Mouse (Mus musculus) limb, embryonic 12.5 days (tissue): ENCODE data around the gene BC037034. TPM values are rescaled to one million over a fixed set of nuclear protein-coding genes. Genes with fewer than 3 reads are reported as not detected.

ENCODE experiments used
- polyA plus RNA-seq: library from polyadenylated mRNA; unstranded; fragments of >200 nt; fragmentation: Nextera tagmentation; extraction: Ambion mirVana; gene quantifications from 2 replicates; pipeline ENCODE4 v1.2.1, GENCODE M21; 2016

BC037034 gene
- polyA plus RNA-seq, 1 experiment from 2014 or later = 9.7 TPM

Other genes starting within 250 kb of the BC037034 start
- gene Smok3a, start 242.8 kb downstream of the BC037034 start, polyA plus RNA-seq = not detected in 2 replicates
- not detected in 2 replicates for gene Smok3b, start 242.6 kb downstream of the BC037034 start, polyA plus RNA-seq
- gene Smok3c, start 210.8 kb downstream of the BC037034 start, polyA plus RNA-seq = not detected in 2 replicates
- gene Zkscan1, start 178.9 kb downstream of the BC037034 start, polyA plus RNA-seq = 26.8 and 32.1 TPM in 2 replicates
- gene Zscan21, start 147.1 kb downstream of the BC037034 start, polyA plus RNA-seq = 78.8 and 80.9 TPM in 2 replicates
- gene Zfp113, start 108.3 kb downstream of the BC037034 start, polyA plus RNA-seq = 23.4 and 27.4 TPM in 2 replicates
- 332 and 333 TPM in 2 replicates for gene Cops6, start 103.0 kb downstream of the BC037034 start, polyA plus RNA-seq
- gene Ap4m1, start 92.0 kb downstream of the BC037034 start, polyA plus RNA-seq = 32.0 and 36.3 TPM in 2 replicates
- gene Mcm7, start 91.6 kb downstream of the BC037034 start, polyA plus RNA-seq = 298 and 302 TPM in 2 replicates
- 114 and 122 TPM in 2 replicates for gene Taf6, start 76.6 kb downstream of the BC037034 start, polyA plus RNA-seq
- gene Cnpy4, start 76.5 kb downstream of the BC037034 start, polyA plus RNA-seq = 57.7 and 64.7 TPM in 2 replicates
- gene Mblac1, start 69.7 kb downstream of the BC037034 start, polyA plus RNA-seq = 9.7 and 12.2 TPM in 2 replicates
- not detected in 2 replicates for gene Nxpe5, start 38.1 kb downstream of the BC037034 start, polyA plus RNA-seq
- gene Lamtor4, start 8.6 kb downstream of the BC037034 start, polyA plus RNA-seq = 41.8 and 42.5 TPM in 2 replicates
- gene Gal3st4, start 8.8 kb upstream of the BC037034 start, polyA plus RNA-seq = 4.0 and 4.5 TPM in 2 replicates
- gene Gm43720, start 15.9 kb upstream of the BC037034 start, polyA plus RNA-seq = 0.12 and 0.25 TPM in 2 replicates
- gene Gpc2, start 16.0 kb upstream of the BC037034 start, polyA plus RNA-seq = 62.5 and 62.8 TPM in 2 replicates
- 8.2 and 9.2 TPM in 2 replicates for gene Stag3, start 16.2 kb upstream of the BC037034 start, polyA plus RNA-seq
- gene Pvrig, start 77.9 kb upstream of the BC037034 start, polyA plus RNA-seq = not detected in 2 replicates
- 57.3 and 57.4 TPM in 2 replicates for gene Zfp157, start 177.4 kb upstream of the BC037034 start, polyA plus RNA-seq